Mouse (Mus musculus): ENCODE measurements at regions not wholly inside any gene's neighbourhood (a gene's known extent, or its start where the extent isn't known, plus 50 kb on each side); places are given as distances from the start of the nearest gene placed in this dataset.

DNA sequence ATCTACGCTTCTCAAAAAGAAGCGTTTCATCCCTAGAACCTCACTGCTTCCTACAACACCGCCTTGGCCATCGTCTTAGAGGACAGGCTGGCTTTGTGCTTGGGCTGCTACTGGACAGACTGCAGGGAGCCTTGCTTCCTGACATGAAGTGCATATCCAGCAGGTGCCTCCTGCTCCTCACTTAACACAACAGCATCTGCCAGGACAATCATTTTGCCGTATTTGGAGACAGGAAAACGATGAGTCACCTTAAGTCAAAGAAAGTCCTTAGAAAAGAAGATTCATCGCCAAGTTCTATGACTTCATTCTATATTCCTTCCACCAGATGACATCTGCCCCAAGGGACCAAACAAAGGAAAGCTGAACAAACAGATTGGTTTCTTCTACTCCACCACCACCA is 98.5 kb upstream of the Sgk1 start:
- no peak for DNase-seq

DNA sequence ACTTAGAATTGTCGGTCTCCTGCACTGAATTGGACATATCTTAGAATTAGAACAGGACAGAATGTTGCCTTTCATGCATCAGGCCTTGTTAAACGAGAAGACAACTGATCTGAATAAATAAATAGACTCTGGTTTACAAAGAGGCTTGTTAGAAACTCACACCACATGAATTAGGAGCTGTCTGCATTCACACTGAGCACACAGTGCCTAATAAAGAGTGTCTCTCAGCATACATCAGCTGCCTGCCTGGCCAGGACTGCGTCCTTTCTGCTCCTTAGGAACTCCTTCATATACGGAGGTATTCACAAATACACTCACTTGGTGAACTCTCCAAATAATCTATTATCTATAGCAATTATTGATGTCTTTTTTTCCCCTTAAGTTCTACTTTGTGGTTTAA is 96.9 kb upstream of the Sgk1 start:
- DNase-seq, result no peak

DNA sequence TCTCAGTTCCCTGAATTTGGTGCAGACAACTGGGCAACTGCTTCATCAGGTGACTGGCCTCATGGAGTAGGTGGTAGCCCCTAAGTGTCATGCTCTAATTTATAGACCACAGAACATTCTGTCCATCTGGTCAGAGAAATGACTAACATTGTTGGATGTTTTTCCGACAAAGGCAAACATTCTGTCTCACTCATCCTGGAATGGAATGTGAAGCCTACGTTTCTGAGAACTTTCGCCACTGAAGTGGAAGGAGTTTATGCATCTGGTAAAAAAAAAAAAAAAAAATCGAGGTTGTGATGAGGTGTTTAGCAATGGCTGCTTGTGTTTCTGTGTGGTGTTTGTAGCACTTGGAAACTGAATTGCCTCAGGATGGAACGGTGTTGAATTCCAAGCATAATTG is 96.2 kb upstream of the Sgk1 start:
- no peak for DNase-seq

DNA sequence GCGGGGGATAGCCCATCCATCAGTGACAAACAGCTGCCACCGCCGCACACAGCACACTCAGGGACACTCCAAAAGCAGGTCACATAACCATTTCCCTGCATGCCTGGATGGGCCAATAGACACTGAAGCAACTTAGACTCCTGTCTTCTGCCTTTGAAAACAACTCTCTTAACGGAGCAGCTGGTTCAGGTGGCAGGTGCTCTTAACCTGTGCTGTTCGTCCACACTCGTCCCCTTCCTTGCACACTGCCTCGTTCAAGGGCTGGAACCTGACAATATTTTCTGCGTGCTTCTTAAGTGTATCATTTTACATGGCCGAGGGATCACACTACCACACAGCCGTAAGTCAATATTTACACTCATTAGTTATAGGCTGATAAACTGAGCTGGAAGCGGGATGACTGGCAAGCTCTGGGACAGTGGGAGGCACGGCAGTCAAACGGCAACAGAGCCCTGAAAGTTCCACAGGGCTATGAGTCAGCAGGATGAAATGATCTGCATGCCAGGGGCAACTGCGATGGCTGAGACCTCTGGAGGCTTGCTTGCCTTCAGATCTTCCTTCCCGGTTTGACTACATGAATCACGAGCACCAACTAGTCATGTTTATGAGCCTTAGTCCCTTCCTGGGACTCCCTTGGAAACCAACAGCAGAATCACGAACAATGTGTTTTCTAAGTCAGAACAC is 92.0 kb upstream of the Sgk1 start:
- DNase-seq, result no peak

DNA sequence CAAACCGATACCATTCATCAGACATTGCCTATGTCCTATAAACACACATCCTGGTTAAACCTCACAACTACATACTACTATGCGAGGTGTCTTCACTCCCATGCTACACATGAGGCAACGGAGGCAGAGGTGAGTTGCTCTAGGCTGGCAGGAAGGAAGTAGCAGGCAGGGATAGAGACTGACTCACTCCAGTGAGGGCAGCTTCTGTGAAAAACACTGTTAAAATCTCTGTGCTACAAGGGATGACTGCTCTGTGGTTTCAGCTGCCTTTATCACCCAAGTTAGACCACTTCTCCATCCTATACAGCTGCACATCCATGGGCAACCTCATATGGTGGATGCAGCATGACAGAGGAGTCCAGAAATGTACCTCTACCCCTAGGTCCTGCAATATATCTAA is 91.0 kb upstream of the Sgk1 start:
- DNase-seq, result no peak

DNA sequence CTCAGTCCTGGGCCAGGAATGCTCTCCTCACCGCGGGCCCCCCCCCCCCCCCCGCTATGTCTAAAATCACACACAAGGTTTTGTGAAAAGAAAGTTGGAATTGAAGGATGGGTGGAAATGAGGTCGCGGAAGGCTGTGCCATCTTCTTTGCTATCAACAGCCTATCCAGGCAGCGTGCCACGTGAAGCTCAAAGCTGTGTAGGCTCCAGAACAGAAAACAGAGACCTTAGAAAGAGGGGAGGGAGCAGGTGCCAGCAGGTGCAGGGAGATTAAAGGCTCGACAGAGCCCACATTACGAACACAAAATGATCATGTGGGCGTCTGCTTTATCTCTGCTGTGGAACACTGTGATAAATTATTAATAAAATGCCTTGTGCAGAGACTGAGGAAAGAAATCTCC is 89.6 kb upstream of the Sgk1 start:
- no peak for DNase-seq

DNA sequence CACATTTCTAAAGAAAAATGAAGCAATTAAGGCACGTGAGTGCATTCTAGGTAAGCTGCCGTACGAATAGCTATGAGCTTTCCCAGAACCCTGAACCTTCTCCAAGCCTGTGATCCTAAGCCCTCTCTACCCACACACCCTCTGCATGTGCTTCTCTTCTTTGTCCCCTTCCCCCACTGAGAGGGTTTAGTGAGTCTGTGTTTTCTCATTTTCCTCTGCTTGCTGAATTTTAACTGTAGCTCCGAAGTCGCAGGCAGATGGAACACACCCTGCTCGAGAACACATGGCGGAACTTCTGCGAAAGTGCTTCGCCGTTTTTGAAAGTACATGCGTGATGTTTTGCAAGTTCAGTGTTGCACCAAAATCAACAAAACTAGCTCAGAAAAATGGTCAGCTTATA is 88.3 kb upstream of the Sgk1 start:
- DNase-seq, result no peak

DNA sequence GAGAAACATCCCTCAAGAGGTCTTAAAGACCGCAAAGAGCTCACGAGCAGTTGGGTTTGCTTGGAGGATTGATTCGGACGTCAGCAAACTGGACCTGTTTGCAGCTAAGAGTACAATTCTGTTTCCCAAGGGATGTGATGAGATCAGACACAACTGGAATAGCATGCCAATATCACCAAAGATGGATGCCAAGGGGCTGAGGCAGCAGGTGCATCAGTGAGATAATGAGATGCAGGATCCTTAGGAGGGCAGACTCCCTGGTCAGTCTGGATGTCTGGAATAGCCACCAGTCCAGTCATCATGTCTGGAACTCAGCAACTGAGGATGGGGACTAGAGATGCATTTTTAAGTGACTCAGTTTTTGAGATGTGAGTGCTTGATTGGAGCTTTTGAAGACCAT is 85.6 kb upstream of the Sgk1 start:
- no peak for DNase-seq

DNA sequence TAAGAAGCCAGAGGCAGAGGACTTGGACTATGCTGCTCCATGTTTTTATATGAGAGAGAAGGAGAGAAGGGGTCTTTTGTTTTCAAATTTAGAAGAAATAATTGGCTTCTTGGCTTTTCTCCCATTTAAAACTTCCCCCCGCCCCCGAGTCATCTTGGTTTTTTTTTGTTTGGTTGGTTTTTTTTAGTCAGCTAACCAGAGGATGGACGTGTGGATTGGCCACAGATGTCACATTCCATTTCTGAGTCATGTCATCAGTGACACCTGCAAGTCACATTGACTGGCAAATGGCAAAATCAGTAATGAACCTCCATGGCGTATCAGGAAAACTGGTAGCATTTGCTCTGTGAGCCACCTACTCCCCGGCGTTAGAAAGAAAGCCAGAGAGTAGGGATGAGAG is 83.9 kb upstream of the Sgk1 start:
- no peak for DNase-seq

DNA sequence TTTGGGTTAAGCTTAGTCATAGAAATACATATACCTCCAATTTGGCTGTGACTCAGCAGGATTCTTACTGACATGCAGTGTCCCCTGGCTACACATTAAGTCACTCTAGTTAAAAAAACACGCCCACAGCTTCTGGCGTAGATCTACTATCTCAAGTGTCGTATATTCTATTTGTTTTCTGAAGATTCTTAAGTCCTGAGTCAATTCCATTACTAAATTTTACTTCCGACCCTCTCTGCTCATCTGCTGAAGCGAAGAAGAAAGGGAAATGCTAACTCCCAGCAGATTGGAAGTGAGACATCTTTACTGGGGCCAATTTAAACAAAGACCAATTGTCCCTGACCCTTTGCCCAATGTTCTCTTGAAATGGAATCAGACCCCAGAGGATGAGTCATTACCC is 80.4 kb upstream of the Sgk1 start:
- no peak for DNase-seq

DNA sequence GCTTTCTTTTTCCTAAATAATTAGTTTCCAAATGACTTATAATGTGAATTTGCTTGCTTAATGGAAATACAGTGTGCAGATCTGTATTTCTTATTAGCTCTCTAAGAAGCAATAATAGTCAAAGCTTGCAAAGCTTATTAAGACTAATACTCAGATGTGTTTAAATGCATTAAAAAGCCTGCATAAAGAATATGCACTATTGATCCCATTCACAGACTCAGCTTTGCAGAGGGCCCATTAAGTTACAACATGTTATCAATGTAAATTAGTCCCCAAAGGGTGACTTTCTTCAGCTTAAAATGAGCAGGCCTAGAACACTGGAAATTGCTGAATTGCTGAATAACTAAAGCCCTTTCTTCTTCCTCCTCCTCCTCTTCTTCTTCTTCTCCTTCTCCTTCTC is 78.8 kb upstream of the Sgk1 start:
- DNase-seq, result no peak

DNA sequence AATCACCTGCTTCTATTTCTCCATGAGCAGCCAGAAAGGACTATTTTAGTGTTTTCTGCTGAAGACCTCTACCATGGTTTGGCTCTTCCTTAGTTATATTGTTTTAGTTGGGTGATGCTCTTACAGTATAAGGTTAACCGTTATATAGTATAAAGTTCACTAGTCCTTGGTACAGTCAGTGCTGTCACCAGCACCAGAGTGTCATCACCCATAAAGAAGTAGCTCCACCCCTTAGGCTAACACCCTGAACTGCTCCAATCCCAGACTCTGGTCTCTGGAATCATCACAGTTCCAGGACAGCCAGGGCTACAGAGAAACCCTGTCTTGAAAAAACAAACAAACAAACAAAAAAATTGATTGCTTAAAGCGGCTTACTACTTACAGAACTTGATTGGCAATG is 77.2 kb upstream of the Sgk1 start:
- no peak for DNase-seq

DNA sequence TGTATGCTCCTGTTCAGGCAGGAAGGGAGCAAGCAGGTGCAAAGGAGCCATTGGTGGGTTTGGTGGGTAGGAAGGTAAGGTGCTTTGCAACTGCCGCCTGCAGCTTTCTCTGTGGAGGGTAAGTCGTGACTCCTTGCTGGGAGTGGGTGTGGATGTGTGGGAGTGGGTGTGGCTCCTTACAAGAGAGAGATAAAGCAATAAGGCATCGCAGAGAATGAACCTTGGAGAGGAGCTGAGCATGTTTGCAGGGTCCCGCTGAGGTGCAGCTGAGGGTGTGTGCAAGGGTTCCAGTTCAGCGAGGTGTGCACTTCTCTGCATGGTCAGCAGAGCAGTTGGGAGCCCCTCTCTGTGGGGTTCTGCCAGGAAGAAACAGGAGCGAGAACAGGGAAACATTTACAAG is 76.4 kb upstream of the Sgk1 start:
- no peak for DNase-seq

DNA sequence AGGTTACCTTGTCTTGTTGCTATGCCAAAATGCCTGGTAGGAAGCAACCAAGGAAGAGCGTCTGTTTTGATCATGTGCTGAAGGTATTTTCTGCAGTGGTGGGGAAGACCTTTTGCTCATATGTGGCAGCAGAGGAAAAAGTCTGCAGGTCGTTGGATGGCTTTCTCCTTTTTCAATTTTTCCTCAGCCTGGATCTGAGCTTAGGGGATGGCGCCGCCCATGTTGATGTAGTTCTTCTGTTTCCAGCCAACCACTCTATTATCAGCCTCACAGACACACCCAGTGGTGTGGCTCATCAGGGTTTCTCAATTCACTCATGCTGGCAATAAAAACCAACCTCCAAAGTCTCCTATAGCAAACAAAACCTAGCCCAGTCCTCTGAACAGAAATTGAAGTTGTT is 75.3 kb upstream of the Sgk1 start:
- DNase-seq, result no peak

DNA sequence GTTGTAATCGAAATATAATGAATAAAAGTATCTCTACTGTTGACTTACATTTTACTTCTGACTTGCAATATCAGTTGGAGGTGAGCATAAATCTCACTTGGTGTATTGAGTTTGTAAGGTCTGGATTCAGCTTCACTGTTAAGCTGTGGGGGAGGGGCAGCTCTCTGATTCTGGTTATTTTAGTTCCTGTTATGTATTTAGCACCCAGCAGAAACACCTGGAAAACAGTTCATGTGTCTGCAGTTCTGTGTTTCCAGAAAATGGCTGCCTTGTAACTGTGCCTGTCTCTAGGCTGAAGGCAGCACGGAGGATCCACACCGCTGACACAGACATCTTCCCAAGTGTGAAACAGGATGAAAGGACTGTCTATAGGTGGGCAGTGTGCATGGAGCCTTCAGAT is 62.3 kb upstream of the Sgk1 start:
- no peak for DNase-seq

DNA sequence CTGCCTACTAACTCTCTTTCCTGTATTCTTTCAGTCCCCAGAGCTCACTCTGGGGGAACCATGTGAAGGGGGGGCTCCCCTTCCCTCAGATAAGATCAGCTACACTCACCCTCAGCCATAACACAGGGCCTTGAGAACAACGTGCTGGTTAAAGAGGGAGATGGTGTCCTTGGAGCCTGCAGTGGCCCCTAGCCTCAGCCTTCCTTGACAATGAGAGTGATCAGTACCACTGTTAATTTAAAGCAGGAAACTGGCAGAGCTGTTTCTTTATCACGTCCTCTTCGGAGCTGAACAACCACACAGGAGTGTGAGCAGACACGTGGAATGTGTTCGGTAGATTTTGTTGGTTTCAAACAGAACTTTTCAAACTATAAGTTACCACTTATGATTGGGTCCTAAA is 60.6 kb upstream of the Sgk1 start:
- DNase-seq, result no peak

DNA sequence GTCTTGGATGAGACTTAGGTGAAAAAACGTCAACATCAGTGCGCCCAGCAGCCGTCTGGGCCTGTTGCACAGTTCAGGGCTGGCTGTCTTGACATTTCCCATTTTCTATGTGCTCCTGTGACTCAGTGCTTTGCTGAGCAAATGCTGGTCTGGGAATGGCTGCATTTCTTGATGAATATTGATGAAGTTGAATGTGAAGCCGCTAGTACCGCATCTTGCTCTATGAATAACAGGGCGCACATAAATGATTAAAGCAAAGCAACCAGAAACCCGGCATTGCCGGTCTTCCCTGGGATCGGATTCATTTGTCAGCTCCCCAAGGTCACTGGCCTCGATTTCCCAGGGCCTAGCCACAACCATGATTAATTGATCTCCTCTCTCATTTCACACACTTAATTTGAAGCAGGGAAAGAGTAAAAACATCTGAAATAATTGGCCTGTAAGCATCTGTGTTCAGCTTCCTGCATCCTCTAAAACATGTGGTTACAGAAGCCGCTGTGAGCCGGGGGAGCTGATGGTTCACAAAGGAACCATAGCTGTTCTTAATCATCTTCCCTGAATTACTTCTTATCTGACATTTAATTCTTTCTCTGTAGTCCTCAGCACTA is 57.5 kb upstream of the Sgk1 start:
- no peak for DNase-seq

DNA sequence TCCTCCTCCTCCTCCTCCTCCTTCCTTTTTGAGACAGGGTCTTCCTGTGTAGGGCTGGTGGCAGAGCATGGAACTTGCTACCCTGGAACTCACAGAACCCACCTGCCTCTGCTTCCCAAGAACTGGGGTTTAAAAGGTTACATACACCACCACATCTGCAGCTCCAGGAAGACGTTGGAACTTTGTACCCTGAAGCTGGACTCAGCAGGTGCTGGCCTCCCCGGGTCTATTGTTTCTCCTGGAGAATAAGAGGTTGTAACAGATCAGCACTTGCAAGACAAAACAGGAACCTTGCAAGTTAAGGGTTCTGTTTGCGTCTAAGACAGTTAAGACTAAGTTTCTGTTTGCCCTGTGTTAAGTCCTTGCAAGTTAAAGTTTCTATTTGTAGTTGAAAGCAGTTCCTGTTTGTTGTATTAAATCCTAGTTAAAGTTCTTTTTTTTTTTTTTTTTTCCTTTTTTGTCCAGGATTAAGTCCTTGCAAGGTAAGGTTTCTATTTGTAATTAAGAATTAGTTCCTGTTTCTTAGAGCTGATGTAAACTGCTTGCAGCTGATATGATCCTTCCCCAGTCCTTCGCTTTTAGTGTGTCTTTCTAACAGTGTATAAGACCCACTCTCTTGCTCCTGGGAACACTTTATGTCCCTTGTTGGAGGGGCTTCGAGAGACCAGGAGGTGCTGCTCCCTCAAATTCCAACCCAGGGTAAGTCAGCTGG is 55.0 kb upstream of the Sgk1 start:
- DNase-seq, result no peak

DNA sequence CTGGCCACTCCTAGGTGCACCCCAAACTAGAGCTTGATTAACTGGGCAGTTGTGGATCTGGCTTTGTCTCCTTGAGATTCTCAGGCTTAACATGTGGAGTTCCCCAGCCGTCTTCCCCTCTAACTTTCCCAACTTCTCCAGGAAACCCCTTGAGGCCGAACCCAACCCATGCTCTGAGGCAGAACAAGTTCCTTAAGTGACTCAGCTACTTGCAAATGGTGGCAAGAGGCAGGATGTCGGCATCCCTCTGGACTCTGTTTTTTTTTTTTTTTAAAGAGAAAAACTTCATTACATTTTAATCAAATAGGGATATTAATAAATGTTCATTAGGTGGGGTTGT is 54.5 kb upstream of the Sgk1 start:
- DNase-seq, result no peak

DNA sequence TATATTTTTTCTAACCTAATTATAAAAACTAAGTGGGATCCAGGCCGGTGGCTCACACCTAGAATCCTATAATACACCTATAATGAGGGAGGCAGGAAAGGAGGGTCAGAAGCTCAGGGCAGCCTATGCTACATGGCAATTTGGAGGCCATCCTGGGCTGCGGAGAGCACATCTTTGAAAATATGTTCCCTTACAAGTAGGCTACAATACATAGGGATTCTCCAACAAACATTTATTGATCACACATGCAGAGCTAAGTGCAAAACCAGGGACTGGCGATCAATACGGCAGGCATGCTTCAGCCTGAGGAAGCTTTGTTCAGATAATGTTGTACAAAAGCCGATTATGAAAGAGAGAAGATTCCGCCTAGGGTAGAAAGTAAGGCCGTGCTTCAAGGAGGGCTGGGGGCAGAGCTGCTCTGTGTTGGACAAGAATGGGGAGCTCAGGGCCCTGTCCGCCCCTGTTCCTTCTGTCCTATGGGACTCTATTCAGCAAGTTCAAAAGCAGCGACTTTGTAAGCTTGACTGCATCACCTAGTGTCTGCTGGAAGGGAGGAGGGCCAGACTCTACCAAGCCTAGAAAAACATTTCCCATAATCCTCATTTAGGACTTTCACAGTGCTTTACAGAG is 53.4 kb upstream of the Sgk1 start:
- no peak for DNase-seq

DNA sequence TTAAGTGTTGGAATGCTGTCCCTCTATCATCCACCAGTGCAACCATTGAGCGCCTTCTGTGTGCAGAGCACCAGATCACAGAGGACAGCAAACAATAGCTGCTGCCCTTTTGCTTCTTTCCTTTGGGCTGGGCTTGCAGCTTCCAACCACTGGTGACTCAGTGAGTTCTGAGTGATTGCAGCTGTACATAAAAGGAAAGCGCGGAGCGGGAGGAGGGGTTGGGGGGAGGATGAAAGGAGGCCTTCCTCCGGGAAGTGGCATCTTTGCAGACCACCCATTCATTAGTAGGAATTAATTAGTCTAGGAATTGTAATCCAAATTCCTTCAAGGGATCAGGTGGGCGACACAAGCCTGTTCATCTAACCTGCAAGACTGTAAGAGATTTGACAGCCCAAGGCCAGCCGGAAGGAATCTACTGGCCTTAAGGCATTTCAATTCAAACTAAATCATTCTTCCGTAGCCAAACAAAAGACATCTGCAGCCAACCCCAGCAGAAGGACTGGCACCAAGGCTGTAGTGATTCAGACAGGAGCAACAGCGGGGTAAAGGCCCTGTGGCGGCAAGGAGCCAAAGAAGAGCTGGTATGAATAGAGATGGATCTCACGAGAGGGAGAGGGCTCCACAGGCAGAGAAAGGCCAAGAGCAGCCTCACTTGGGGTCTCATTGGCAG is 52.8 kb upstream of the Sgk1 start:
- no peak for DNase-seq

DNA sequence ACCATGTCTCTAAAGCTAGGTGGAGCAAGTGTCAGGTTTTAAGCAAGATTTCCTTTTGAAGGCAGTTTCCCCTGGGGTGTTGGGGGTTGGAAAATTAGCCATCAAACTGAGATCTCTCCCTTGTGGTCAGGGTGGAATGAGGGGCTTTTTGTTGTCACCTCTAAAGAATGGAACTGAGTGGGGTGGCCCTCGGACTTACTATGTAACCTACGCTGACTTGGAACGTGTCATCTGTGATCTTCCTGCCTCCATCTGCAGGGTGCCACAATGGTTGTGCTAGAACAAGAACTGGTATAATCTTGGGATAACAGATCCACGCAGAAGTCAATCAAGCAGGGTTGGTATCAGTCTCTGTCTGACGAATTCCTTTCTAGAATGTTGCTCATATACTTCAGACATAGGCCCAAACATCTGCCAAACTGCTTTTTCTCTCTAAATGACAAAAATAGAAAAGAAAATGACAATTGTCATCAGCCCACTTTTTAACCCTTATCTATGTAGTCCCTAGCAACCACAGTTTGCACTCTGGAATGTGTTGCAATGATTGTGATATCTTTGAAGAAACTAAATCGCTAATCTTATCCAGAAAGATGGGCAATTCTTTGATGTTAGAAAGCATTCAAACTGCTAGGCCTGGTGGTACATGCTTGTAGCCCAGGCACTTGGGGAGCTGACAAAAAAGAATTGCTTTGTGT is 50.8 kb upstream of the Sgk1 start:
- DNase-seq, result no peak
